Mouse (Mus musculus) thymus, adult 18-20 months (tissue): ENCODE data around the gene Bricd5.

Experiments used
- DNase-seq, 2 experiments: peaks; one replicate each; pipeline ENCODE4 v3.0.0; 2022; ENCODE audit warnings: mixed read lengths in 2 of 2

Bricd5 gene

GRCm38 (mm10) chr17:24488186-24488661 is 14.5 kb downstream of the Bricd5 start, which contains the start of gene Caskin1:
Caskin1 (plus strand) TSS chr17:24488601.
- no peak for DNase-seq

GRCm38 (mm10) chr17:24488662-24489264 is 15.1 kb downstream of the Bricd5 start:
- no peak for DNase-seq

GRCm38 (mm10) chr17:24489265-24490030 is 15.8 kb downstream of the Bricd5 start:
- no peak for DNase-seq

GRCm38 (mm10) chr17:24490399-24490798 is 16.7 kb downstream of the Bricd5 start:
- DNase-seq = no peak

- no peak for DNase-seq
Measured at GRCm38 (mm10) chr17:24494627-24495335, 21.1 kb downstream of the Bricd5 start.

GRCm38 (mm10) chr17:24495443-24495842 is 21.8 kb downstream of the Bricd5 start:
- DNase-seq = no peak

GRCm38 (mm10) chr17:24496026-24496425 is 22.3 kb downstream of the Bricd5 start:
- DNase-seq = no peak

GRCm38 (mm10) chr17:24502208-24502607 is 28.5 kb downstream of the Bricd5 start:
- no peak for DNase-seq

GRCm38 (mm10) chr17:24504085-24504484 is 30.4 kb downstream of the Bricd5 start:
- DNase-seq = no peak

GRCm38 (mm10) chr17:24505286-24505955 is 31.7 kb downstream of the Bricd5 start:
- DNase-seq = no peak

- DNase-seq = no peak
Measured at GRCm38 (mm10) chr17:24506332-24507070, 32.8 kb downstream of the Bricd5 start.

GRCm38 (mm10) chr17:24507129-24507664 is 33.5 kb downstream of the Bricd5 start:
- DNase-seq = no peak

GRCm38 (mm10) chr17:24507806-24508460 is 34.2 kb downstream of the Bricd5 start:
- DNase-seq = no peak

- no peak for DNase-seq
Measured at GRCm38 (mm10) chr17:24513609-24514008, 39.9 kb downstream of the Bricd5 start.

- no peak for DNase-seq
Measured at GRCm38 (mm10) chr17:24514270-24515257, 40.9 kb downstream of the Bricd5 start.

GRCm38 (mm10) chr17:24520450-24520849 is 46.8 kb downstream of the Bricd5 start:
- DNase-seq = no peak

GRCm38 (mm10) chr17:24524734-24525133 is 51.0 kb downstream of the Bricd5 start:
- no peak for DNase-seq
